Mouse (Mus musculus) thymus, postnatal 36 days (tissue): ENCODE measurements at regions not wholly inside any gene's neighbourhood (a gene's known extent, or its start where the extent isn't known, plus 50 kb on each side); places are given as distances from the start of the nearest gene placed in this dataset.

Source experiments
- DNase-seq, 2 experiments: peaks; one replicate each; pipeline ENCODE4 v3.0.0; 2022; ENCODE audit warnings: mixed read lengths in 2 of 2

- DNase-seq: no peak
Measured at GRCm38 (mm10) chr3:15205266-15206229, 126.6 kb downstream of the Gm9733 start.

DNA sequence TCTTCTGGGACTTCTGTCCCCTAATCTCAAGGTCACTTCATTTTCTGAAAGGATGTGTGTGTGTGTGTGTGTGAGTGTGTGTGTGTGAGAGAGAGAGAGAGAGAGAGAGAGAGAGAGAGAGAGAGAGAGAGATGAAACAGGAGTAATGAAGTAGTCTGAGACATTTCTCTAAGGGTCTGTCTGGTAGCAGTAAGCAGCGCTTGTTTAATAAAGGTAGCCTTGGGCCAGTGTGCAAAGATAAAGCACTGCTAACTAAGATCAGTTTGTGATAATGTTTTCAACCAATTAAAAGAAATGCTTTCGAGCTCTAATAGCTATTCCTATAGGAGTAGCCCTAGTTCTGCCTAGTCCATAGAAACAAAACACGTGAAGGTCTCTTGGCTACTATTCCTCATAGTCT, 119.7 kb downstream of the Gm9733 start:
- DNase-seq: no peak

DNA sequence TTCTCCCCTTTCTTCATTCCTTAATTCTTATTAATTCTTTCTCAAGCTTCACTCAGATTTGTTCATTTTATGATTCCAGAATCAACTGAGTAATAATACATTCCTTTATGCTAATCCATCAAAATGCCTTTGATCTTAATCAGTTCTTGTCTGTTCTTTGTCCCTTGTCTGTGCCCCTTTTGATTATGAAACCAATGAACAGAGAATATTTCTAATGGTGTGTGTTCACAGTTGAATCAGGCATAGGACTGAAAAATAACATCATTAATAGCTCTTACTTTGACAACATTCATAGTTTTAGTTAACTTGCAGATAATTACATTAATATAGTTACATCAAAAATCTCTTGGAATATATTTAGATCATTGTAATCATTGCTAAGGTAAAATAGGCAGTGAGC, 114.5 kb downstream of the Gm9733 start:
- DNase-seq: no peak

DNA sequence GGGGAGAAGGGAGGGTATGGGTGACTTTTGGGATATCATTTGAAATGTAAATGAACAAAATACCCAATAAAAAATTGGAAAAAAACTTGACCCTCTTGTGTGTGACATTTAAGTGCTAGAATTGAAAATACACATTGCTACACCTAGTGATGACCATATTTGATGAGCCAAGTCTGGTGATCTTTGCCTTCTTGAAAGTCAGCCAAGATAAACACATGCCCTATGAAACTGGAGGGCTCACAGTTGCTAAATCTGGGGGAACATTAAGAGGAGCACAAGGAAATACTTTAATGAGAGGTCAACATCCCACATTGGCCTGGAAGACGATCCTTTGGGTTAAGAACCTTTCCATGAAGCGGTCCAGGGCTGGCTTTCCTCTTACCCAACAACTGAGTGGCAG, 112.8 kb downstream of the Gm9733 start:
- DNase-seq: no peak

GRCm38 (mm10) chr3:15223266-15223665, 108.8 kb downstream of the Gm9733 start:
- no peak for DNase-seq

DNA sequence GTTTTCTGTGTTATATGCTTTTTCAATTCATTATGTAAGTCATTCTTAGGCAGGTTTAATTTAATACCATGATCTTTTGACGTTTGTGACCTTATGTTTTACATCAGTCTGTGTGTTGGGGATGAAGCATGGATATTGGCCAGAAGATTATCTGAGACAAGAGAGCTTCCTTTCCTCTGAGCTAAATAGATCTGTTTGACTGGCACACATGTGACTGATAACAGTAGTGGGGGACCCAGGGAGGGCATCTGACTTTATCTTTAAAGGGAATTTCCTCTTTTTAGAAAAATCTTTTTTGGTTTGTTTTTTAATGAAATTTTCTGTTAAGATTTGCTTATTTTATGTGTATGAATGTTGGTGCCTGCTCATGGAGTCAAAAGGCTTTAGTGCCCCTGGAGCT, 107.7 kb downstream of the Gm9733 start:
- no peak for DNase-seq

- DNase-seq: no peak
Measured at GRCm38 (mm10) chr3:15228641-15229040, 103.5 kb downstream of the Gm9733 start.

- DNase-seq: no peak
Measured at GRCm38 (mm10) chr3:15230204-15230603, 101.9 kb downstream of the Gm9733 start.

DNA sequence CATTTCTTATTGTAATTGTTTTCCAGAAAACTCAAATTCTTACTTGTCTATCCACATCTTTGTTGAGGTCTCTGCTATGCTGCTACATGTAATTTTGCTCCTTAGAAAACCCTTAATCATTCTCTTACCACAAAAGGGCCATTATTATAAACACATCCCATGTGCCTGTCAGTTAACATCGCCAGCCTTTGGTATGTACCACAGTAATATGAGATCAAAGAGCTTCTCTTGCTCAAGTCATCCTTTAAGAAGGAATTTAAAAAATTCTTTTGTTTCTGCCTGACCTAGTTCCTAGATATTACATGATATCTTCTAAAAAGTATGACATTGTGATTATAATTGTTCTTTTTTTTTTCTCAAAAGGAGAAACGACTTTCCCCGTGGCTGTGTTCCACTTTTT, 100.7 kb downstream of the Gm9733 start:
- DNase-seq: no peak

DNA sequence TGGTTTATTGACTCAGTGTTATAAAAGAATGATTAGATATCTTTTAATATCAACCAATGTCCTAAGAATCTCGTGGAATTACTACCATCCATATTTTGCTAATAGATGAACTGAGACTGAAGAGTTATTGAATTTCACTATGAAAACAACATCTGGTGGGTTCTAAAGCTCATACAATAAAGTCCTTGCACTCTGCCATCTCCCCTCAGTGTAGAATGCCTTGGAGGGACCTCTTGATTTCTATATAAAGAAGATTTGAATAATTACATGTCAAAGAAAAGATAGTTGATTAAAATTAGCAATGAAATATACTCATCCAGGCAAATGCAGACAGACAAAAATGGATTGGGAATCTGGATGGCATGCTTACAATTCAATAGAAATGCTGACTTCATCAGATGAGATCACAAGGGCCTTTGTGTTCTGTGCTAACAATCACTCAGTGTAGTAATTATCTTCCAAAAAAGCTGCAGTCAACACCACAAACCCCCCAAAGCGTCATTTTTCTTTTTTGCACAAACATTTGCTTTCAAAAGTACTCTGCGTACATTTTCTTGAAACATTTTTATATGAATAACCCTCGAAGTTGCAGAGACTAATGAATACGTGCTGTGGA, 94.2 kb downstream of the Gm9733 start:
- DNase-seq: no peak

DNA sequence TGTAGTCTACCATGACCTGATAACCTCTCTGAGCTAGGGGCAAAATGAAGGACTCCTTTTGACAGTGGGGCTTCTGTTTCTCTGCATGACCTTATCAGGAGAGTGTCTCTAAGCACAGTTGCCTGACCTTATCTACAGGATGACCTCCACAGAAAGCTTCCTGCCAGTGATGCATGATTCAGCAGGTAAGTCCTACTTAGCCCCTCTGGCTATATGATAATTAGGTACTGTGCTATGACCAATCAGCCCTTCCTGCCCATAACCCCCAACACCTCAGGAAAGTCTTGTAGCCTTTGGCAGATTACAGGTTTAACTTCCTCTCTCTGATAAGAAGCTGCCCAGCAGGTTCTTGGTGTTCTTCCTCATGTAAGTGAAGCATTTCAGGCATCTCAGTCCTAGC, 89.7 kb downstream of the Gm9733 start:
- no peak for DNase-seq

DNA sequence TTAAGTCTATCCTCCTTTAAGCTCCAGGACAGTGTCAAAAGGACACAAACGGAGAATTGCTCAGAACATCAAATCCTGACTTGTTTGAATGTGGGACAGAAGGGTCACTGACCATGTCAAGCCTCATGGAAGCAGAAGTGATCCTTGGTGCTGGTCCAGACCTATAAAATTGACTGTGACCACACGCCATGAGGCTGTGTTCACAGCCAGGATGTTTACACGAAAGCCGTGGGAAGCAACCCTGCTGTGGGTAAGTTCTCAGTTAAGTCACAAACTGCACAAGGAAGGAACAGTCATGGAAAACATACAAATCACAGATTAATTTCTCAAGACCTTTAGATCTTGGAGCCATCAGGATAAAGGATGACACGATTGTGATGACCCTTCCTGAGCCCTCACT, 88.5 kb downstream of the Gm9733 start:
- DNase-seq: no peak

GRCm38 (mm10) chr3:15244999-15245398, 87.1 kb downstream of the Gm9733 start:
- peak in 1 of 2 experiments; percentile 6 for DNase-seq
